Mouse (Mus musculus): ENCODE data around the gene Ppm1j. TPM values are rescaled to one million over a fixed set of nuclear protein-coding genes. Genes with fewer than 3 reads are reported as not detected.

Gene Ppm1j
- polyA plus RNA-seq, 1 experiment from 2014 or later: 1.2 TPM

Other genes with a start within 250 kb of the Ppm1j start
- 45.1 and 45.9 TPM in 2 replicates for gene Slc16a1, start 142.4 kb upstream of the Ppm1j start, polyA plus RNA-seq (2014; fragmentation: Nextera tagmentation; extraction: Ambion mirVana)
- gene Fam19a3, start 784 bp downstream of the Ppm1j start, polyA plus RNA-seq (2014; fragmentation: Nextera tagmentation; extraction: Ambion mirVana): 0.24 TPM in 1 of 2 replicates, not detected in the other
- gene Rhoc, start 7.3 kb downstream of the Ppm1j start, polyA plus RNA-seq (2014; fragmentation: Nextera tagmentation; extraction: Ambion mirVana): 80.5 and 98.0 TPM in 2 replicates
- 13.8 and 15.3 TPM in 2 replicates for gene Mov10, start 37.5 kb downstream of the Ppm1j start, polyA plus RNA-seq (2014; fragmentation: Nextera tagmentation; extraction: Ambion mirVana)
- 25.0 and 30.3 TPM in 2 replicates for gene St7l, start 82.9 kb downstream of the Ppm1j start, polyA plus RNA-seq (2014; fragmentation: Nextera tagmentation; extraction: Ambion mirVana)
- gene Capza1, start 83.4 kb downstream of the Ppm1j start, polyA plus RNA-seq (2014; fragmentation: Nextera tagmentation; extraction: Ambion mirVana): 228 and 240 TPM in 2 replicates
- 1.2 and 1.4 TPM in 2 replicates for gene Wnt2b, start 180.9 kb downstream of the Ppm1j start, polyA plus RNA-seq (2014; fragmentation: Nextera tagmentation; extraction: Ambion mirVana)